Comparison of ENCODE assay signal across 8 mouse cellular contexts in the genomic region with DNA sequence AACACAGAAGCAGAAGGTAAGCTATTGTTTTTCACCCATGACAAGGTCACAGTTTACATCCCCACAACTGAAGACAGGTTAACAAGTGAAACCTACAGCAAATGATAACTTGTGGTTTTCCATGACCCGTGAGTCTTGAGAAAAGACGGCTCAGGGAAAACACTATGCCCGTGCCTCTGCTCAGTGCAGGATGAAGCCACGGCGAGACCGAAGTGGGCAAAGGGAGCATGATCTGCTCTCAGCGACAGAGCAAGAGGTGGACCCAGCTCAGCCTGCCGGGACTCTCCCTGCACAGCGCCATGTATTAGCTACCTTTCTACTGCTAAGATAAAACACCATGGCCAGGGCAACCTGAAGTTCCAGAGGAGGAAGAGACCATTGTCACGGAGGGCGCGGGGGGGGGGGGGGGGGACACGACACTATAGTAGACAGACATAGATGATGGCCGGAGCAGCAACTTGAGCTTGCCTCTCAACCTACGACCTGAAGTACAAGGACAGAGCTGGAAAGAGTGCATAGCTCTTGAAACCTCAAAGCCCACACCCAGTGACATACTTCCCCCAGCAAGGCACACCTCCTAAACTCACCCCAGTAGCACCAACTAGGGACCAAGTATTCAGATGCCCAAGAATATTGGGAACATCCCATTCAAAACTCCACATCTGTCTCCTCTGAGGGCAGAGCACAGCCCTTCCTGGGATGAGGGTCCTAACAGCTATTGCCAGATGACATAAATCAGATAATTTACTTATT.
DNase-seq lines count a peak whose midpoint lies in the region; ATAC-seq and TF ChIP-seq lines count a peak whose summit lies in the region.
"Had no signal": no experiment of that assay in that cellular context is flagged by ENCODE, and none has a peak within 500 bp of the region (broad histone marks: within the 10 kb centered on the region; RNA-seq: fewer than 3 reads in every experiment).

No protein-coding gene starts in this region.

- H3K9ac ChIP-seq in MEL (ENCODE audit: control insufficient read depth, low read depth, low read length, poor library complexity, severe bottlenecking), result peak overlapping the region; percentile 30
- peak overlapping the region; percentile 3; the same call in 1 of the 2 replicates for H3K9ac ChIP-seq in liver, postnatal 0 days (replicated peaks)

- H3K79me2 ChIP-seq in MEL (ENCODE audit: control insufficient read depth, insufficient read depth, low read length, poor library complexity), result no peaks in the 10 kb centered on the region

- H3K36me3 ChIP-seq in MEL (ENCODE audit: control insufficient read depth in 1 of 2, insufficient read depth in 2 of 2, low read length in 2 of 2), result peaks cover 0 to 17% of the 10 kb centered on the region in 2 experiments; a peak in 2 of 4 replicates
- no peaks in the 10 kb centered on the region for H3K36me3 ChIP-seq in liver, postnatal 0 days (replicated peaks; ENCODE audit: insufficient read depth, low read length)
- H3K36me3 ChIP-seq in midbrain, embryonic 10.5 days, result peaks cover 8% of the 10 kb centered on the region

- no peak for TF ChIP-seq EP300 in MEL (IDR thresholded peaks at IDR 0.05; ENCODE audit: low read depth in 1 of 2, low read length in 2 of 2)
- no peak for TF ChIP-seq EP300 in liver, postnatal 0 days (IDR thresholded peaks at IDR 0.05; ENCODE audit: low read depth)

- DNase-seq in layer of hippocampus, adult 2 months (ENCODE audit: low spot score in 2 of 2), result no peak
- DNase-seq in layer of hippocampus, postnatal 10 days (ENCODE audit: low spot score in 2 of 2), result no peak
- peak; percentile 60 for DNase-seq in MEL (ENCODE audit: low read depth, low spot score)
- DNase-seq in liver, postnatal 0 days, result peak; percentile 43
- no peak for DNase-seq in layer of hippocampus, adult 11-12 months (ENCODE audit: low spot score)
- no peak for DNase-seq in midbrain, embryonic 10.5 days (ENCODE audit: low spot score)
- DNase-seq: kidney, postnatal 4 days had no signal

- H3K9me3 ChIP-seq in MEL (replicated peaks; ENCODE audit: insufficient read depth, low read length), result no peaks in the 10 kb centered on the region
- H3K9me3 ChIP-seq in liver, postnatal 0 days (ENCODE audit: low read length), result no peaks in the 10 kb centered on the region
- H3K9me3 ChIP-seq in midbrain, embryonic 10.5 days (replicated peaks), result no peaks in the 10 kb centered on the region

- no peak for TF ChIP-seq RAD21 in MEL (IDR thresholded peaks at IDR 0.05; ENCODE audit: low read depth, low read length)

- peak overlapping the region; percentile 52 for H3K4me2 ChIP-seq in liver, postnatal 0 days (ENCODE audit: low read depth, low read length)

- no peak for TF ChIP-seq CTCF in layer of hippocampus, adult 2 months (conservative IDR thresholded peaks at IDR 0.05)
- TF ChIP-seq CTCF in MEL (IDR thresholded peaks at IDR 0.05 in 2 of 3, conservative IDR thresholded peaks at IDR 0.05 in 1 of 3; ENCODE audit: control insufficient read depth in 1 of 3, insufficient read depth in 1 of 3, low read depth in 2 of 3, low read length in 3 of 3, poor library complexity in 1 of 3, severe bottlenecking in 1 of 3), result no peak
- no peak for TF ChIP-seq CTCF in liver, postnatal 0 days (IDR thresholded peaks at IDR 0.05; ENCODE audit: low read depth)

- WGBS in liver, postnatal 0 days (ENCODE audit: insufficient replicate concordance), result 66% methylated on average over 14 of the region's 15 CpGs
- 92% methylated on average over 15 of the region's 15 CpGs for WGBS in midbrain, embryonic 10.5 days

- peaks cover 0 to 30% of the 10 kb centered on the region in 2 experiments; a peak in 3 of 4 replicates for H3K4me1 ChIP-seq in MEL (ENCODE audit: control insufficient read depth in 1 of 2, insufficient read depth in 2 of 2, low read length in 2 of 2)
- peaks cover 56% of the 10 kb centered on the region for H3K4me1 ChIP-seq in liver, postnatal 0 days (ENCODE audit: insufficient read depth)
- peaks cover 16% of the 10 kb centered on the region for H3K4me1 ChIP-seq in midbrain, embryonic 10.5 days

- H3K4me3 ChIP-seq in layer of hippocampus, adult 2 months, result no peak overlapping the region
- peak overlapping the region; percentile 47 to 51 for H3K4me3 ChIP-seq in MEL (ENCODE audit: control insufficient read depth in 1 of 2, insufficient read depth in 1 of 2, low read depth in 2 of 2, low read length in 2 of 2)
- H3K4me3 ChIP-seq in liver, postnatal 0 days (ENCODE audit: low read depth, low read length), result peak overlapping the region; percentile 19; the same call in 1 of the 2 replicates
- H3K4me3 ChIP-seq in midbrain, embryonic 10.5 days, result no peak overlapping the region

- no peak for TF ChIP-seq POLR2A in MEL (IDR thresholded peaks at IDR 0.05; ENCODE audit: control insufficient read depth in 1 of 2, insufficient read depth in 1 of 2, low read depth in 1 of 2, low read length in 2 of 2, poor library complexity in 1 of 2)

- peak; percentile 55 for ATAC-seq in erythroblast, adult 5-6 weeks (replicated peaks; ENCODE audit: low FRiP score, poor library complexity, severe bottlenecking)
- peak; percentile 81 for ATAC-seq in liver, postnatal 0 days

- H3K27ac ChIP-seq in layer of hippocampus, adult 2 months, result peak overlapping the region; percentile 23; the same call in 1 of the 2 replicates
- peak overlapping the region; percentile 38; the same call in 1 of the 2 replicates for H3K27ac ChIP-seq in MEL (ENCODE audit: control insufficient read depth, low read depth, low read length)
- H3K27ac ChIP-seq in liver, postnatal 0 days (ENCODE audit: low read depth), result peak overlapping the region; percentile 92
- no peak overlapping the region for H3K27ac ChIP-seq in midbrain, embryonic 10.5 days (replicated peaks)

- H3K27me3 ChIP-seq in MEL (ENCODE audit: control insufficient read depth in 1 of 2, insufficient read depth in 2 of 2, low read length in 2 of 2), result no peaks in the 10 kb centered on the region
- H3K27me3 ChIP-seq in liver, postnatal 0 days (ENCODE audit: insufficient read depth, low read length), result no peaks in the 10 kb centered on the region
- H3K27me3 ChIP-seq in midbrain, embryonic 10.5 days (ENCODE audit: low read depth, poor library complexity, severe bottlenecking), result no peaks in the 10 kb centered on the region

TF ChIP-seq in MEL, 35 proteins besides CTCF, POLR2A, EP300 and RAD21:
- no peak for TF ChIP-seq BHLHE40 (IDR thresholded peaks at IDR 0.05; ENCODE audit: borderline replicate concordance, low read depth, low read length)
- TF ChIP-seq ELF1 (IDR thresholded peaks at IDR 0.05; ENCODE audit: low read depth, low read length), result no peak
- no peak for TF ChIP-seq JUND (IDR thresholded peaks at IDR 0.05; ENCODE audit: low read depth, low read length)
- no peak for TF ChIP-seq GATA1 (IDR thresholded peaks at IDR 0.05; ENCODE audit: low read depth, low read length)
- no peak for TF ChIP-seq TCF12 (IDR thresholded peaks at IDR 0.05; ENCODE audit: low read depth, low read length)
- no peak for TF ChIP-seq ZKSCAN1 (IDR thresholded peaks at IDR 0.05; ENCODE audit: low read depth, low read length)
- no peak for TF ChIP-seq TAL1 (IDR thresholded peaks at IDR 0.05; ENCODE audit: low read length)
- TF ChIP-seq SMC3 (IDR thresholded peaks at IDR 0.05; ENCODE audit: low read depth, low read length), result no peak
- no peak for TF ChIP-seq NELFE (IDR thresholded peaks at IDR 0.05; ENCODE audit: low read depth, low read length)
- TF ChIP-seq RCOR1 (IDR thresholded peaks at IDR 0.05; ENCODE audit: low read depth, low read length), result no peak
- TF ChIP-seq ZMIZ1 (IDR thresholded peaks at IDR 0.05; ENCODE audit: low read depth, low read length), result no peak
- TF ChIP-seq HCFC1 (IDR thresholded peaks at IDR 0.05; ENCODE audit: low read depth, low read length), result no peak
- TF ChIP-seq MYC (IDR thresholded peaks at IDR 0.05; ENCODE audit: low read depth, low read length), result no peak
- TF ChIP-seq CHD1 (IDR thresholded peaks at IDR 0.05; ENCODE audit: low read depth, low read length), result no peak
- TF ChIP-seq ETS1 (IDR thresholded peaks at IDR 0.05; ENCODE audit: low read depth, low read length), result no peak
- TF ChIP-seq NRF1 (IDR thresholded peaks at IDR 0.05; ENCODE audit: insufficient read depth, low read depth, low read length, poor library complexity, severe bottlenecking), result no peak

Comparison
In these comparisons a context has a peak if more than half of its experiments do, and no peak if none do; other contexts are left out.
1. DNase-seq: peak in MEL (single experiment) and liver, postnatal 0 days (single experiment); none in layer of hippocampus, adult 2 months (0 of 2), layer of hippocampus, postnatal 10 days (0 of 2), layer of hippocampus, adult 11-12 months (single experiment) and midbrain, embryonic 10.5 days (single experiment).
2. H3K4me3 ChIP-seq: peak in MEL (2 of 2) and liver, postnatal 0 days (single experiment); none in layer of hippocampus, adult 2 months (single experiment) and midbrain, embryonic 10.5 days (single experiment).